Mouse (Mus musculus) kidney, postnatal 0 days (tissue): ENCODE measurements around the gene Kif16b. TPM values are rescaled to one million over a fixed set of nuclear protein-coding genes. Genes with fewer than 3 reads are reported as not detected.

Experiments
- ATAC-seq: fragments of 200-750 bp; cut with Nextera tagmentation; replicated peaks from 2 replicates; pipeline ENCODE4 v1.8.0; 2017; ENCODE audit warnings: low read depth, moderate number of reproducible peaks, moderate TSS enrichment, moderate library complexity; ENCODE audit not compliant: low FRiP score
- DNase-seq: peaks from one replicate; pipeline ENCODE4 v3.0.0-alpha.2; 2016; ENCODE audit warnings: low spot score
- H3K27ac ChIP-seq: fragments of 300-500 bp; sonication (generic); 2 replicates; pipeline ENCODE4 v1.5.1; 2014; ENCODE audit warnings: mild to moderate bottlenecking
- H3K27me3 ChIP-seq: fragments of 300-500 bp; sonication (generic); 2 replicates; pipeline ENCODE4 v1.6.1; 2014; ENCODE audit warnings: low read length, mixed read lengths; ENCODE audit not compliant: insufficient read depth
- H3K36me3 ChIP-seq: fragments of 300-500 bp; sonication (generic); 2 replicates; pipeline ENCODE4 v1.6.1; 2014; ENCODE audit warnings: low read length, mixed read lengths; ENCODE audit not compliant: insufficient read depth
- H3K4me1 ChIP-seq: fragments of 300-500 bp; sonication (generic); replicated peaks from 2 replicates; pipeline ENCODE4 v1.6.1; 2014; ENCODE audit warnings: antibody characterized with exemption, low read length, mixed read lengths; ENCODE audit not compliant: insufficient read depth
- H3K4me2 ChIP-seq: fragments of 300-500 bp; sonication (generic); 2 replicates; pipeline ENCODE4 v1.6.1; 2014; ENCODE audit warnings: mild to moderate bottlenecking, low read length, moderate library complexity, mixed read lengths
- H3K4me3 ChIP-seq: fragments of 300-500 bp; sonication (generic); replicated peaks from 2 replicates; pipeline ENCODE4 v1.5.1; 2014; ENCODE audit warnings: low read depth, low read length
- H3K9ac ChIP-seq: fragments of 300-500 bp; sonication (generic); 2 replicates; pipeline ENCODE4 v1.6.1; 2014; ENCODE audit warnings: low read depth, low read length
- H3K9me3 ChIP-seq: fragments of 300-500 bp; sonication (generic); replicated peaks from 2 replicates; pipeline ENCODE4 v1.6.1; 2016; ENCODE audit warnings: low read length, inconsistent platforms, mixed read lengths
- CTCF ChIP-seq: IDR thresholded peaks from 2 replicates; pipeline ENCODE4 v1.5.1; 2016; ENCODE audit warnings: antibody characterized with exemption, low read depth, mild to moderate bottlenecking, moderate library complexity
- WGBS: fragments of 180-500 bp; shearing (Covaris S2); extraction: QIAGEN DNeasy Blood & Tissue Kit; methylation state at CpG from one replicate; pipeline ENCODE4 v1.1.7; 2014; 5-methylcytosine and 5-hydroxymethylcytosine counted together
- polyA plus RNA-seq: library from polyadenylated mRNA; unstranded; fragments of >200 nt; fragmentation: Nextera tagmentation; extraction: Ambion mirVana; gene quantifications from 2 replicates; pipeline ENCODE4 v1.2.1, GENCODE M21; 2015

Gene Kif16b
- polyA plus RNA-seq, 1 experiment from 2014 or later, result 18.9 TPM

DNA sequence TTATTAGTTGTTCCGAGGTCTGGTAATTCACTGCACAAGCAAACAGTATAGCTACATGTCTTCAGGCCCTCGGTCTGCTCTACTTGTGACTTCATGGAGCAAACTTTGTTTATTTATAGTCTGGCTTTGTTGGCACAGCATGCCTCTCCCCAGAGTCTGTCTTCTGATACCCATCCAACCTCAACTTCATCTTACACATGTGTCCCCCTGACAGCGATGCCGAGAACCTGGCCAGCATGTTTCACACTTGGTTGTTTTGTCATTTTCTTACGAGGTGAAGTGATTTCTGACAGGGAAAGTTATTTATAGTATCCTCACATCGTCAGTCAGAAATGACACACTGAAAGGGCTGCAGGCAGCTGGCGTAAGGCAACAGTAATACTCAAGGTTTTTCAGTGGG is 249.7 kb downstream of the Kif16b start:
- Histone ChIP-seq H3K36me3 (no peaks in the 10 kb centered on the region), H3K27ac (no peak overlapping the region), H3K9me3 (no peaks in the 10 kb centered on the region), H3K4me2 (no peak overlapping the region), H3K4me3 (no peak overlapping the region), H3K27me3 (no peaks in the 10 kb centered on the region), H3K4me1 (no peaks in the 10 kb centered on the region), H3K9ac (no peak overlapping the region)
- no peak for DNase-seq
- 57% methylated on average over 7 of the region's 7 CpGs for WGBS
- no peak for TF ChIP-seq CTCF
- no peak for ATAC-seq

DNA sequence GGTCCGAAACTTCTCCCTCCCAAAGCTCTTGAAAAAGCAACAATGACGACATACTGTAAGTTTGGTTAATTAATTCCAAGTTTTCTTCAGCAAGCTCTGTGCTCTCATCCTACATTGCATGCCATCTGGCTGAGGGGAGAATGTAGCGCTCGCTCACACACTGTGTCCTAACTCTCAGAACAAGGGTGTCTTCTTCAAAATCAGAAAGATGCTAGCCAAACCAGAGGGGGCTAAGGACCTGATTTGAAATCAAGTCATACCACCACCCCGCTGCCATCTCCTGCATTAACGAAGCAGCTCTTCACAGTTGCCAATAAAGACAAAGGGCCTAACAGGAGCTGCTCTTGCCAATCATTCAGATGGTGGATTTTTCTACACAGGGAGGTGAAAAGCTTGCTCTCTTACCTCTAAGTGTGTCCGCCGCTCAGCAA is 253.3 kb downstream of the Kif16b start:
- Histone ChIP-seq H3K27ac (no peak overlapping the region), H3K4me2 (no peak overlapping the region), H3K4me1 (no peaks in the 10 kb centered on the region), H3K27me3 (no peaks in the 10 kb centered on the region), H3K36me3 (no peaks in the 10 kb centered on the region), H3K4me3 (no peak overlapping the region), H3K9ac (no peak overlapping the region), H3K9me3 (no peaks in the 10 kb centered on the region)
- ATAC-seq (no peak), DNase-seq (no peak)
- no peak for TF ChIP-seq CTCF
- WGBS, result 91% methylated on average over 8 of the region's 8 CpGs

DNA sequence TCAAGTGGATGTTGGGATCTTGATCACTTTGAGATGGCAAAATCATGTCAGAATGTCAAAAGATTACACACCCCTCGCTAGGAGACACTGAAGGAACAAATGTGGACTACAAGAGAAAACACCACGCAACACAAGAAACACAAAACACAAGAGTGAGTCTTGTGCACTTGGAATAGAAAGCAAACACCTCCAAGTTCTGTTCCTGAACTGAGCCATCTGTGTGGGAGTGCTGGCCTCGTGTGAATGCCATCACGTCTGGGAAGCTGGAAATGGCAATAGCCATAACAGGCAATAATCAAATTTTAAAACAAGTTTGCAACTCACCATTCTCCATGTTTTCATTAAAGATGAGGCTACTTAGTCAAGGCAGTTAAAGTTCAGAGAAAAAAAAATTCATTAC is 254.5 kb downstream of the Kif16b start:
- ATAC-seq, result no peak
- Histone ChIP-seq H3K4me1 (no peaks in the 10 kb centered on the region), H3K36me3 (no peaks in the 10 kb centered on the region), H3K9me3 (no peaks in the 10 kb centered on the region), H3K4me2 (no peak overlapping the region), H3K27ac (no peak overlapping the region), H3K9ac (no peak overlapping the region), H3K4me3 (no peak overlapping the region), H3K27me3 (no peaks in the 10 kb centered on the region)
- no peak for TF ChIP-seq CTCF
- DNase-seq, result no peak
- 74% methylated on average over 4 of the region's 4 CpGs for WGBS

GRCm38 (mm10) chr2:142641766-142642165 is 259.6 kb downstream of the Kif16b start:
- no peak for TF ChIP-seq CTCF
- Histone ChIP-seq H3K36me3 (no peaks in the 10 kb centered on the region), H3K9me3 (no peaks in the 10 kb centered on the region), H3K27me3 (no peaks in the 10 kb centered on the region), H3K4me2 (no peak overlapping the region), H3K4me3 (no peak overlapping the region), H3K9ac (no peak overlapping the region), H3K4me1 (no peaks in the 10 kb centered on the region), H3K27ac (no peak overlapping the region)
- WGBS, result 89% methylated on average over 2 of the region's 2 CpGs
- DNase-seq, result no peak
- ATAC-seq, result no peak

DNA sequence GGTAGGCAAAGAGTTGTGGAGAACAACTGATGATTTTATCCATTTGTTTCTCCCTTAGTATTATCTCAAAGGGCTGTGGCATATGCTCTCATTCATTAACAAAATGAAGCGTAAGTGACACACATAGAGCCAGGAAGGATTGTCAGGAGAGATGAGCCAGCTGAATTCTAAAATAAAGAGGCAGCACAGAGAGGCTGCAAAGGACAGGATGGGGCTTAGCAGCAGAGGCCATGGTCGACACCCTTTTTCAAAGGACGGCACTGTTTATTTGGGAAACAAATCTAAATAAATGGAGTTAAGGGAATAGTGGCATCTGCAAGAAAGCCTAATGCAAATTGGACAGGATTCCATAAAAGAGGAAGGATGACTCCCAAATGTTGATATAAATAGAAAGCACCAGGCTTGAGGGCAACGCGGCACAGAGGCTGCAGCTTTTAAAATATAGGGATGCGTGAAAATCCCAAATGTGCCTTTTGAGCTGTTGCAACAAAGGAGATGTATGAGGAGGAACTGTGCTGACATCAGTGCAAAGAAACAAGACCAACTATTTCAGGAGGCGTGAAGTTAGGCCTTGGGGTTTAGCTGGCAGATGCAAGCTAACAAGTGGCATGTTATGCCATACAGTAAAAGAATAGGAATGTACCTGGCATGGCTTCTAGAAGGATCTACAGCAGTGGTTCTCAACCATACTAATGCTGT is 265.6 kb downstream of the Kif16b start:
- Histone ChIP-seq H3K36me3 (no peaks in the 10 kb centered on the region), H3K9ac (no peak overlapping the region), H3K4me2 (no peak overlapping the region), H3K27ac (no peak overlapping the region), H3K4me3 (no peak overlapping the region), H3K27me3 (no peaks in the 10 kb centered on the region), H3K9me3 (no peaks in the 10 kb centered on the region), H3K4me1 (no peaks in the 10 kb centered on the region)
- WGBS, result 86% methylated on average over 7 of the region's 7 CpGs
- no peak for TF ChIP-seq CTCF
- no peak for ATAC-seq
- no peak for DNase-seq

GRCm38 (mm10) chr2:142633996-142634559 is 267.3 kb downstream of the Kif16b start:
- ATAC-seq, result no peak
- no peak overlapping the region for H3K27ac ChIP-seq
- H3K36me3 ChIP-seq, result no peaks in the 10 kb centered on the region
- WGBS, result 80% methylated on average over 6 of the region's 6 CpGs
- no peak overlapping the region for H3K9ac ChIP-seq
- no peak overlapping the region for H3K4me2 ChIP-seq
- no peak for TF ChIP-seq CTCF
- no peaks in the 10 kb centered on the region for H3K9me3 ChIP-seq
- no peak overlapping the region for H3K4me3 ChIP-seq
- no peak for DNase-seq
- no peaks in the 10 kb centered on the region for H3K27me3 ChIP-seq
- peaks cover 5% of the 10 kb centered on the region; the same call in 1 of the 2 replicates for H3K4me1 ChIP-seq
